Mouse (Mus musculus) ES-Bruce4 (cell line): ENCODE measurements around the gene 4930451I11Rik.

Source experiments
- EP300 ChIP-seq: IDR thresholded peaks from 2 replicates; pipeline ENCODE4 v1.6.1; 2011; ENCODE audit warnings: low read depth, low read length; ENCODE audit not compliant: insufficient read depth
- POLR2A ChIP-seq: IDR thresholded peaks from one replicate; pipeline ENCODE4 v1.8.1; 2011; ENCODE audit warnings: low read length; ENCODE audit not compliant: insufficient read depth

- no peak for TF ChIP-seq POLR2A
- no peak for TF ChIP-seq EP300
Observed at GRCm38 (mm10) chr7:126845516-126845915, 14.1 kb upstream of the 4930451I11Rik start.
